Mouse (Mus musculus): ENCODE results near the gene Pard3. TPM values are rescaled to one million over a fixed set of nuclear protein-coding genes. Genes with fewer than 3 reads are reported as not detected.

Gene Pard3
- polyA plus RNA-seq, 1 experiment = 11.9 TPM

DNA sequence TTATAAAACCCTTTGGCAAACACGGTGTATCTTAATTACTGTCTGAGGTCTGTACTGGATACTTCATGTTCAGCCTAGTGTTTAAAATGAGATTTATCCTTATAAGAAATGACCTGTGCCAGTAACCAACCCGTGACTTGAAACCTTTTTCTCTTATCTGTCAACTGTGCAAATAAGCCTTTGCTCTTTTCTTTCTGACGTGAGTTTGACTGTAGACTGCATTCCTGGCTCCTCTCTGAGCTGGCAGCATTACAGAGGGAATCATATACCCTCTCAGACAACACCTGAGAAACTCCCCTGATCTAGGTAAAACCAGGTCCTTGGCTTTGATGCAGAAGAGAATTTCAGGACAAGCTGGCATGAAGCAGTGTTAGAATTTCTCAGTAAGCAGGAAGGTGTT is 394.2 kb downstream of the Pard3 start:
- no peak for DNase-seq (ENCODE audit: extremely low spot score in 1 of 2, low spot score in 1 of 2)

DNA sequence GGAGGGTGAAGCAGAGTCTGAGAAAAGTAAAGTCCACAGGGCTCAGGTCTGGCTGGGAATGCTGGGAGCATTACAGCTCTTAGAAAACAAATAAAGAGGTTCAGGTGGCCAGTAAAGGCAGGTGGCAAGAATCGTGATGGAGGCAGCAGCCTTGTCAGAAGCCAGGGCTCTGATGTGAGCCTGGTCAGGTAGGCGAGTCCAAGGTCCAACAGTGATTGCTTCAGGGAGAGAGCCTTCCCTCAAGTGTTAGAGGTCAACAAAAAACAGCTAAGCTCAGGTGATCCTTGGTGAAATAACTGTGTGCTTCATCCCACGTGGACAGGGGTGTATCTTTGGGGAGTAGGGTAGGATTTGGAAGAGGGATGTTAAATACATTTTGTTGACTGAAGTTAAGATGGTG is 397.5 kb downstream of the Pard3 start:
- no peak for DNase-seq (ENCODE audit: extremely low spot score in 1 of 2, low spot score in 1 of 2)

GRCm38 (mm10) chr8:127462378-127462935 is 398.8 kb downstream of the Pard3 start:
- no peak for DNase-seq (ENCODE audit: extremely low spot score in 1 of 2, low spot score in 1 of 2)

DNA sequence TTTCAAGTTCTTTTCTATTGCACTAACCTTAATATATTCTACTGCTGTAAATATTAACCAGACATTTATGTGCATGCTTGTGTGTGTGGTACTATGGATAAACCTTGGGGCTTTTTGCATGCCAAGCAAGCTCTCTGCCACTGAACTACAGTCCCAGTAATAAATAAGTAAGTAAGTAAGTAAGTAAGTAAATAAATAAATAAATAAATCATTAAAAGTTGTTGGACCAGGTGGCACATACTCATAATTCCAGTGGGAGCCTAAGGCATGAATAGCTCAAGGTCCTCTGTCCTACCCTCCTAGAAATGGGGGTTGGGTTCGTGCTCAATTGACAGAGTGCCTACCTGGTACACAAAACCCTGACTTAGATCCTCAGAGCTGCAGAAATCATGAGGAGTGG is 400.6 kb downstream of the Pard3 start:
- DNase-seq (ENCODE audit: extremely low spot score in 1 of 2, low spot score in 1 of 2) = no peak

DNA sequence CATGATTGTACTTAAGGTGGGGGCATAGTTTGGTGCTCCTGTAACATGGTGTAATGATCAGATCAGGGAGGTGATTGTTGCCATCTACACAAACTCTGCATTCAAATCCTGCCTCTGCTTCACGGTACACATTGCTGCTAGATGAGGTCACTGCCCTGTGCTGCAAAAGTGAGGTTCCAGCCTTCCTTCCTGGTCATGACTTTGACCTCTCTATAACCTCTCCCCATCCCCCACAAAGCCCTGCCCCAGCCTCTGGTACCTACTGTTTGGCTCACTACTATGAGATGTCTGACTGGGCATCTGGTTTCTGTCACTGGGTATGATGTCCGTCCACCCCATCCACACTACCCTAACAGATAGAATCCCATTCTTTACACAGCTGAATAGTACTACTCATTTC is 408.5 kb downstream of the Pard3 start:
- DNase-seq (ENCODE audit: extremely low spot score in 1 of 2, low spot score in 1 of 2) = no peak

GRCm38 (mm10) chr8:127480003-127480402 is 416.3 kb downstream of the Pard3 start:
- peak in 1 of 2 experiments; percentile 16 for DNase-seq (ENCODE audit: extremely low spot score in 1 of 2, low spot score in 1 of 2)

GRCm38 (mm10) chr8:127485618-127486017 is 421.9 kb downstream of the Pard3 start:
- DNase-seq (ENCODE audit: extremely low spot score in 1 of 2, low spot score in 1 of 2) = no peak

DNA sequence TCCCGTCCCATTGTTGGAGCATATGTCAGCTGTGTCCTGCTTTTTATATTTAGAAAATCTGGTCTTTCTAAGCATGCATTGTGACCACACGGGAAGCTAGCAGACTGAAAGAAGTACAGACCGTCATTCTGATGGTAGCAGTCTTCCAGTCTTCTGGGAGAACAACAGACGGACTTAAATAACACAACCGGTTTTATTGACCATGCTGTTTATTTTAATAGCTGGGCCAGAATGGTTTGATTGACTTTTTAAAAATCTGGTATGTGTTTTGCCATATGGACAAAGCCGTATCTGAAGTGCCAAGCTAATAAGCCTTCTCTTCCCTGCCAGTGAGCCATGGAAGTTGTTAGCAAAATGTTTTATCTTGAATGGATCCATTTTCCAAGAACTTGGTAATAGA is 428.3 kb downstream of the Pard3 start:
- no peak for DNase-seq (ENCODE audit: extremely low spot score in 1 of 2, low spot score in 1 of 2)

- DNase-seq (ENCODE audit: extremely low spot score in 1 of 2, low spot score in 1 of 2) = no peak
Measured at GRCm38 (mm10) chr8:127495226-127495780, 431.6 kb downstream of the Pard3 start.

GRCm38 (mm10) chr8:127498997-127499719 is 435.5 kb downstream of the Pard3 start:
- DNase-seq (ENCODE audit: extremely low spot score in 1 of 2, low spot score in 1 of 2) = no peak

GRCm38 (mm10) chr8:127499720-127500114 is 436.0 kb downstream of the Pard3 start:
- no peak for DNase-seq (ENCODE audit: extremely low spot score in 1 of 2, low spot score in 1 of 2)

GRCm38 (mm10) chr8:127500206-127500605 is 436.5 kb downstream of the Pard3 start:
- DNase-seq (ENCODE audit: extremely low spot score in 1 of 2, low spot score in 1 of 2) = no peak

DNA sequence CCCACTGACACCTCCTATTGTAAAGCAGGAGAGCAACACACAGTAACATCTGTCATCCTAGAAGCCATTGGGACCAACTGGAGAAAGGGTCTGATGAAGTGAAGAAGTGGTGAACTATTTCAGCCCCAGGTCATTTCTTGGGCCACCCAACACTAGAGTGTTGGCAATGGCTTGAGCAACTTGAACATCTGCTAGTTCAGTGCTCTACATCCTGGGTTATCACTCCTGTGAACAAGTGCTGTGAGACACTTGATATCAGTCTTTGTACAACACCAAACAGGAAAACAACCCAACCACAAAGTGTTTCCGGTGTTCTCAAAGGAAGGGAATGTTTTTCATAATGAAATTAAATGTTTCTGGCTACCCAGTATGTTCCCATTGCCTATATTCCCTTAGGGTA is 438.1 kb downstream of the Pard3 start:
- DNase-seq (ENCODE audit: extremely low spot score in 1 of 2, low spot score in 1 of 2) = no peak

- DNase-seq (ENCODE audit: extremely low spot score in 1 of 2, low spot score in 1 of 2) = no peak
Measured at GRCm38 (mm10) chr8:127505286-127505685, 441.6 kb downstream of the Pard3 start.

DNA sequence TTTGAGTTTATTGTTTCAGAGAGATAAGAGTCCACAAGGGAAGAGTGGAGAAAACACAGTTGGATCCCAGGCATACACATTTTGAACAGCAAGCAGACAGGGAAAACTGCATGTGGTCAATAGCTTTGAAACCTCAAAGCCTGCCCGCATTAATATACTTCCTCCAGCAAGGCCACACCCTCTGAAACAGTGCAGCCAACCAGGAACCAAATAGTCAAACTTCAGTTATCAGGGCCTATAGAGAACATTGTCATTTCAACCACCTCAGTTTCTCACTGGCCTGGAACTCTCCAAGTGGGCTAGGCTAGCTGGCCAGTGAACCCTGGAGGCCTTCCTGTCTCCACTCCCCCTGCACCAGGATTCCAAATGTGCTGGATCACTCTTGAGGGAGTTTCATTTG is 442.6 kb downstream of the Pard3 start:
- no peak for DNase-seq (ENCODE audit: extremely low spot score in 1 of 2, low spot score in 1 of 2)

DNA sequence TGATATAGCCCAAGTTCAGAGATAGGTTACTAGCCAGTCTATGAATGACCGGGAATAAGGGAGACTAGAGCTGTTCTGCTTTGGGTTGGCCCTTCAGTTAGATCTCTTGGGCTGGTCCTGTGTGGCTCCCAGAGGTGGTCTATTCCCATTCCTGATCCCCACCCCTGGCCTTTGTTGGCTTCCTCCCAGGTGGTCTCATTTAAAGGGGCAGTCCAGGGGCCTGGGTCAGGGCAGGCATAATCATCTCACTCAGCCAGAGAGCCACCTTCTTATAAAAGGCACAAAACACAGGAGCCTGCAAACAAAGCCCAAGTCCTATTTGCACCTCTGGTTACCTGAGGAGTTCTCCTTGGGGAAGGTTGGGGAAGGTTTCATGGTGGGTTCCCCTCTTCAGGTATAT is 447.6 kb downstream of the Pard3 start:
- DNase-seq (ENCODE audit: extremely low spot score in 1 of 2, low spot score in 1 of 2) = no peak

DNA sequence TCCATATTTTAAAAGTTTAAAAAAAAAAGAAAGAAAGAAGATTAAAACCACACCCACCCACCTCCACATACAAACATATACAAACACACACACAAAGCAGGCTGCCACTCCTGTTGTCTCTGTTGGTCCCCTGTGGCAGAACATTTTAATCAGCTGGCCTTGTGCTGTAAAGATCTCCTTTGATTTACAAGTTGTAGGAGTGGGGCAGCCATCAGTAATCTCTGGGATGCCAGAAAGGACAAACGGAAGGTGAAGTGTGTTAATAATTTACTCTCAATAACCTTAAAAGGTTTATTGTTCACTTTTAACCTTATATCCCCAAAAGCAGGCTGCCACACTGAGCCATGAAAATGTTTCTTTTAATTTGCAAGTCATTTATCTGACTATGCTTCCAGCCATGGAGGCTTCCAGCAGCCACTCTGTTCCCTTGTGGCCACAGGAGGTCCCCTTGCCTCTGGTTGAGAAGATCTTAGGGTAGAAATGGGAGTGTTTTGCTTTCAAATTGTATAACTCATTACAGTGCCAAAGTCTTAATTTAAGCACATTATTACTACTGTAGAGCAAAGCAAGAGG is 448.4 kb downstream of the Pard3 start:
- no peak for DNase-seq (ENCODE audit: extremely low spot score in 1 of 2, low spot score in 1 of 2)

DNA sequence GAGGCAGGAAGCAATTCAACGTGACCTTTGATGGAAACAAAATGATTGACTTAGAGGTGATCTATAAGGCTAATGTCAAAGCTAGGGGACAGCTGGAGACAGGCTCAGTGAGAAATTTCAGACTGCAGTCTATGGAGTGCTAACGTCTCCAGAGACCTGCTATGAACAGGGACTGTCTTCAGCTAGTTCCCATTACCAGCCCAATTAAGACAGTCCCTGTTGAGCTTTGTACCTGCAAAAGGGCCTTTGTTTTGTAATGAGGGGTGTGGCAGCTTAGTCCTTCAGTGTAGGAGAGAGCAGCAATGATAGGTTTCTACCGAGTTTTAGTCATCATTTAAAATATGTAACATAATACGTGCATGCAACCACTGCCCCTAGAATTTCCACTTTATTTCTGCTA is 448.9 kb downstream of the Pard3 start:
- DNase-seq (ENCODE audit: extremely low spot score in 1 of 2, low spot score in 1 of 2) = no peak

GRCm38 (mm10) chr8:127514810-127515735 is 451.4 kb downstream of the Pard3 start:
- DNase-seq (ENCODE audit: extremely low spot score in 1 of 2, low spot score in 1 of 2) = no peak

- no peak for DNase-seq (ENCODE audit: extremely low spot score in 1 of 2, low spot score in 1 of 2)
Measured at GRCm38 (mm10) chr8:127516043-127516442, 452.4 kb downstream of the Pard3 start.

DNA sequence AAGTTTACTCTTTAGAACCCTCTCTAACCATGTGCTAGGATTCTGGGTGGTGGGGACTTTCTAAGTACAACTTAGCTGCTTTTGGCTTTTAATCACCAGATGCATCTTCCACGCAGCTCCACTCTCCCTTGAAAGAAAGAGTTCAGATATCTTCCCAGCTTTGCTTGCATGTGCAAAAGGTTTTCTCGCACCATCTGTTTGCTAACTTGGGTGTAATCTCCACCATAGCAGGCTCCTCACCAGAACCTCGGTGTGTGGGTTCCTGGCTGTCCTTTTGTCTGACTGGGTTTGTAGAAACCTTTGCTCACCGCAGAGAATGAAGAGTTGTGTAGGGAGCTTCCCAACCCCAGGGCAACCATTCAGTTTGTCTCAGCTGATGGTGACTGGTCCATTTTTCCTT is 462.0 kb downstream of the Pard3 start:
- DNase-seq (ENCODE audit: extremely low spot score in 1 of 2, low spot score in 1 of 2) = peak; percentile 24 to 52

Data from frontal cortex, adult 2 months (tissue).